Mouse (Mus musculus) liver, postnatal 0 days (tissue): ENCODE data around the gene Scamp3.

Source experiments
- CTCF ChIP-seq: sonication (generic); IDR thresholded peaks from 2 replicates; pipeline ENCODE4 v1.5.1; 2016; ENCODE audit warnings: antibody characterized with exemption, low read depth
- EP300 ChIP-seq: IDR thresholded peaks from 2 replicates; pipeline ENCODE4 v1.6.1; 2016; ENCODE audit warnings: antibody characterized with exemption, low read depth, mild to moderate bottlenecking

GRCm38 (mm10) chr3:89129908-89130307 lies 47.4 kb upstream of the Scamp3 start:
- TF ChIP-seq CTCF (no peak), EP300 (no peak)
